8 mouse cellular contexts compared by ENCODE assay signal in genomic region chr4:155095238-155095900, GRCm38 (mm10). TPM values are rescaled to one million over a fixed set of nuclear protein-coding genes. Genes with fewer than 3 reads are reported as not detected.
A peak's percentile ranks its signal among the peaks of the same experiment; 100 is the strongest.
DNase-seq lines count a peak whose midpoint lies in the region; ATAC-seq lines count a peak whose summit lies in the region.

No protein-coding gene starts in this region.

- H3K9me3 ChIP-seq in embryonic facial prominence, embryonic 14.5 days (ENCODE audit: control insufficient read depth, low read length), result no peaks in the 10 kb centered on the region
- no peaks in the 10 kb centered on the region for H3K9me3 ChIP-seq in limb, embryonic 12.5 days
- no peaks in the 10 kb centered on the region for H3K9me3 ChIP-seq in midbrain, embryonic 15.5 days

- H3K4me3 ChIP-seq in embryonic facial prominence, embryonic 14.5 days (ENCODE audit: low read depth, low read length), result no peak overlapping the region
- H3K4me3 ChIP-seq in limb, embryonic 12.5 days (replicated peaks), result no peak overlapping the region
- H3K4me3 ChIP-seq in midbrain, embryonic 15.5 days, result no peak overlapping the region

- 0 out of 2 replicates have a peak overlapping the region, but pooled peaks have one; percentile 15 for H3K9ac ChIP-seq in embryonic facial prominence, embryonic 14.5 days (ENCODE audit: low read depth, low read length)
- no peak overlapping the region for H3K9ac ChIP-seq in limb, embryonic 12.5 days (replicated peaks)
- H3K9ac ChIP-seq in midbrain, embryonic 15.5 days, result no peak overlapping the region

- peak; percentile 84 for ATAC-seq in embryonic facial prominence, embryonic 14.5 days (ENCODE audit: low read depth)
- peak; percentile 83 for ATAC-seq in limb, embryonic 12.5 days (ENCODE audit: insufficient number of reproducible peaks, insufficient read depth, low FRiP score, low TSS enrichment, low read depth)
- peak; percentile 84 for ATAC-seq in midbrain, embryonic 15.5 days (replicated peaks)

- H3K4me1 ChIP-seq in embryonic facial prominence, embryonic 14.5 days (ENCODE audit: control insufficient read depth, insufficient read depth, low read length), result no peaks in the 10 kb centered on the region
- peaks cover 12% of the 10 kb centered on the region for H3K4me1 ChIP-seq in limb, embryonic 12.5 days (replicated peaks)
- peaks cover 3% of the 10 kb centered on the region for H3K4me1 ChIP-seq in midbrain, embryonic 15.5 days

- no peaks in the 10 kb centered on the region for H3K27me3 ChIP-seq in embryonic facial prominence, embryonic 14.5 days (replicated peaks; ENCODE audit: control insufficient read depth, insufficient read depth, low read length)
- no peaks in the 10 kb centered on the region for H3K27me3 ChIP-seq in limb, embryonic 12.5 days
- H3K27me3 ChIP-seq in midbrain, embryonic 15.5 days (replicated peaks), result no peaks in the 10 kb centered on the region

- 42% methylated on average over 8 of the region's 8 CpGs for WGBS in embryonic facial prominence, embryonic 14.5 days
- WGBS in limb, embryonic 12.5 days, result 52% methylated on average over 8 of the region's 8 CpGs
- 27% methylated on average over 8 of the region's 8 CpGs for WGBS in midbrain, embryonic 15.5 days

- H3K36me3 ChIP-seq in embryonic facial prominence, embryonic 14.5 days (ENCODE audit: control insufficient read depth, insufficient read depth, low read length), result no peaks in the 10 kb centered on the region
- peaks cover 6% of the 10 kb centered on the region; the same call in 1 of the 2 replicates for H3K36me3 ChIP-seq in limb, embryonic 12.5 days
- no peaks in the 10 kb centered on the region for H3K36me3 ChIP-seq in midbrain, embryonic 15.5 days (replicated peaks)

- no peak overlapping the region for H3K4me2 ChIP-seq in embryonic facial prominence, embryonic 14.5 days (ENCODE audit: low read depth, low read length)
- H3K4me2 ChIP-seq in limb, embryonic 12.5 days, result no peak overlapping the region
- H3K4me2 ChIP-seq in midbrain, embryonic 15.5 days, result no peak overlapping the region

- DNase-seq in 416B (ENCODE audit: low read depth), result peak; percentile 92
- DNase-seq in adrenal gland, postnatal 4 days (ENCODE audit: low spot score in 2 of 2), result peak; percentile 54 to 69
- DNase-seq in embryonic facial prominence, embryonic 14.5 days (ENCODE audit: low spot score), result peak; percentile 96
- peak; percentile 88 for DNase-seq in heart, adult 8-10 months (ENCODE audit: low spot score)
- peak; percentile 82 to 84 for DNase-seq in kidney, adult 8-10 months
- peak; percentile 53 to 74 for DNase-seq in spleen, adult 18-20 months

- H3K27ac ChIP-seq in embryonic facial prominence, embryonic 14.5 days (replicated peaks; ENCODE audit: low read depth, low read length), result peak overlapping the region; percentile 30; the same call in 1 of the 2 replicates
- H3K27ac ChIP-seq in limb, embryonic 12.5 days, result peak overlapping the region; percentile 70; the same call in 1 of the 2 replicates
- peak overlapping the region; percentile 49; the same call in 1 of the 2 replicates for H3K27ac ChIP-seq in midbrain, embryonic 15.5 days

RNA-seq across cellular contexts. Expression of gene Morn1, which starts 9.0 kb away (rescaled TPM):
- 10 to 100 TPM; 12.1 to 14.9 TPM for total RNA-seq in adrenal gland, postnatal 4 days (2021)
- 3.9 and 4.7 TPM in 2 replicates for polyA plus RNA-seq in embryonic facial prominence, embryonic 14.5 days (2014; fragmentation: Nextera tagmentation; extraction: Ambion mirVana)
- total RNA-seq in heart, adult 8-10 months (2022), result 1 to 10 TPM in 3 of 4 experiments, under 1 TPM in 1; 0.60 to 4.4 (median 1.8) TPM
- 5.2 and 6.9 TPM in 2 replicates for polyA plus RNA-seq in limb, embryonic 12.5 days (2016; fragmentation: Nextera tagmentation; extraction: Ambion mirVana)
- polyA plus RNA-seq in midbrain, embryonic 15.5 days (2015; fragmentation: Nextera tagmentation; extraction: Ambion mirVana), result 8.2 and 8.9 TPM in 2 replicates

RNA-seq across cellular contexts. Expression of gene Rer1, which starts 9.2 kb away (rescaled TPM):
- 10 to 100 TPM; 90.8 to 96.1 TPM for total RNA-seq in adrenal gland, postnatal 4 days (2021)
- 180 and 187 TPM in 2 replicates for polyA plus RNA-seq in embryonic facial prominence, embryonic 14.5 days (2014; fragmentation: Nextera tagmentation; extraction: Ambion mirVana)
- 10 to 100 TPM; 64.2 to 73.4 (median 68.4) TPM for total RNA-seq in heart, adult 8-10 months (2022)
- polyA plus RNA-seq in limb, embryonic 12.5 days (2016; fragmentation: Nextera tagmentation; extraction: Ambion mirVana), result 136 and 141 TPM in 2 replicates
- polyA plus RNA-seq in midbrain, embryonic 15.5 days (2015; fragmentation: Nextera tagmentation; extraction: Ambion mirVana), result 111 and 115 TPM in 2 replicates

RNA-seq across cellular contexts. Expression of gene Pex10, which starts 28.6 kb away (rescaled TPM):
- 10 to 100 TPM; 25.6 to 27.5 TPM for total RNA-seq in adrenal gland, postnatal 4 days (2021)
- 5.8 and 7.3 TPM in 2 replicates for polyA plus RNA-seq in embryonic facial prominence, embryonic 14.5 days (2014; fragmentation: Nextera tagmentation; extraction: Ambion mirVana)
- total RNA-seq in heart, adult 8-10 months (2022), result 10 to 100 TPM; 18.5 to 26.0 (median 22.6) TPM
- polyA plus RNA-seq in limb, embryonic 12.5 days (2016; fragmentation: Nextera tagmentation; extraction: Ambion mirVana), result 20.8 and 21.9 TPM in 2 replicates
- polyA plus RNA-seq in midbrain, embryonic 15.5 days (2015; fragmentation: Nextera tagmentation; extraction: Ambion mirVana), result 21.9 and 22.7 TPM in 2 replicates

RNA-seq across cellular contexts. Expression of gene Plch2, which starts 38.8 kb away (rescaled TPM):
- 1 to 10 TPM; 1.1 to 1.6 TPM for total RNA-seq in adrenal gland, postnatal 4 days (2021)
- 9.8 and 11.2 TPM in 2 replicates for polyA plus RNA-seq in embryonic facial prominence, embryonic 14.5 days (2014; fragmentation: Nextera tagmentation; extraction: Ambion mirVana)
- under 1 TPM in 1 of 4 experiments, not detected in 3; 0.06 TPM for total RNA-seq in heart, adult 8-10 months (2022)
- 2.3 and 3.4 TPM in 2 replicates for polyA plus RNA-seq in limb, embryonic 12.5 days (2016; fragmentation: Nextera tagmentation; extraction: Ambion mirVana)
- 20.1 and 23.0 TPM in 2 replicates for polyA plus RNA-seq in midbrain, embryonic 15.5 days (2015; fragmentation: Nextera tagmentation; extraction: Ambion mirVana)
